Mouse (Mus musculus) erythroblast, embryonic 14.5 days (primary cell): Measurements from ENCODE around the gene Atg9b.

Experiments
- GATA1 ChIP-seq: IDR thresholded peaks from 2 replicates; pipeline ENCODE4 v1.6.1; 2012; ENCODE audit warnings: low read length, inconsistent platforms, mixed read lengths
- TAL1 ChIP-seq: IDR thresholded peaks from 3 replicates; pipeline ENCODE4 v1.6.1; 2012; ENCODE audit warnings: low read length, inconsistent platforms, mixed read lengths

DNA sequence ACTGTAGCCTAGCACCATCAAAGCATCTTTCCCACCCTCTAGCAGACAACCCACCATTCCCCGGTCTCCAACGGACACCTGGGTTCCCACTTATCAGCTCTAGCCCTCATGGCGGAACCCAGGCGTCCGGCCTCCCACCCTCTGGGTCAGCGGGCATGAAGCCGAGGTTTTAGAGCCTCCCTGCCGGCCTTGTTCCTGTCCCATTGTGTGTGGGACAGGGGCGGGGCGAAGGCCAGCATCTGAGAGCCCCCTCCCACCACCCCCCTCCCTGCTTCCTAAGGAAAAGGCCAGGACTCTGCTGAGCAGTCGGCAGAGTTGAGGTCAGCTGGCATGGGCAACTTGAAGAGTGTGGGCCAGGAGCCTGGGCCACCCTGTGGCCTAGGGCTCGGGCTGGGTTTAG is 27.4 kb downstream of the Atg9b start, which contains the start of gene Nos3:
- TF ChIP-seq GATA1 (no peak), TAL1 (no peak)
